Mouse (Mus musculus) heart, embryonic 12.5 days (tissue): ENCODE measurements around the gene Minos1. TPM values are rescaled to one million over a fixed set of nuclear protein-coding genes. Genes with fewer than 3 reads are reported as not detected.

Source experiments
- ATAC-seq: fragments of 200-750 bp; cut with Nextera tagmentation; 2 replicates; pipeline ENCODE4 v1.8.0; 2017; ENCODE audit warnings: moderate TSS enrichment, moderate library complexity; ENCODE audit not compliant: insufficient number of reproducible peaks, low FRiP score
- H3K27ac ChIP-seq: fragments of 300-500 bp; sonication (generic); 2 replicates; pipeline ENCODE4 v1.5.1; 2016; ENCODE audit warnings: mild to moderate bottlenecking, moderate library complexity; ENCODE audit not compliant: poor library complexity, severe bottlenecking
- H3K27me3 ChIP-seq: fragments of 300-500 bp; sonication (generic); replicated peaks from 2 replicates; pipeline ENCODE4 v1.6.1; 2016; ENCODE audit warnings: mild to moderate bottlenecking, moderate library complexity
- H3K36me3 ChIP-seq: fragments of 300-500 bp; sonication (generic); 2 replicates; pipeline ENCODE4 v1.6.1; 2016; ENCODE audit warnings: mild to moderate bottlenecking, moderate library complexity
- H3K4me1 ChIP-seq: fragments of 300-500 bp; sonication (generic); replicated peaks from 2 replicates; pipeline ENCODE4 v1.6.1; 2016; ENCODE audit warnings: mild to moderate bottlenecking
- H3K4me2 ChIP-seq: fragments of 300-500 bp; sonication (generic); 2 replicates; pipeline ENCODE4 v1.6.1; 2016; ENCODE audit warnings: mild to moderate bottlenecking, moderate library complexity
- H3K4me3 ChIP-seq: fragments of 300-500 bp; sonication (generic); 2 replicates; pipeline ENCODE4 v1.5.1; 2016; ENCODE audit warnings: mild to moderate bottlenecking
- H3K9ac ChIP-seq: fragments of 300-500 bp; sonication (generic); 2 replicates; pipeline ENCODE4 v1.6.1; 2016; ENCODE audit warnings: mild to moderate bottlenecking, moderate library complexity
- H3K9me3 ChIP-seq: fragments of 300-500 bp; sonication (generic); replicated peaks from 2 replicates; pipeline ENCODE4 v1.6.1; 2016; ENCODE audit warnings: mild to moderate bottlenecking, moderate library complexity
- WGBS: fragments of 180-500 bp; shearing (Covaris S2); methylation state at CpG from one replicate; pipeline ENCODE4 v1.1.7; 2016; 5-methylcytosine and 5-hydroxymethylcytosine counted together
- polyA plus RNA-seq: library from polyadenylated mRNA; unstranded; fragments of >200 nt; fragmentation: Nextera tagmentation; extraction: Ambion mirVana; gene quantifications from 2 replicates; pipeline ENCODE4 v1.2.1, GENCODE M21; 2016

Minos1 gene
- polyA plus RNA-seq, 1 experiment from 2014 or later = 719 TPM

- Histone ChIP-seq H3K27ac (no peak overlapping the region), H3K4me3 (no peak overlapping the region), H3K4me2 (no peak overlapping the region), H3K9me3 (no peaks in the 10 kb centered on the region), H3K27me3 (no peaks in the 10 kb centered on the region), H3K36me3 (0 out of 2 replicates have a peak, but pooled peaks cover 3% of the 10 kb centered on the region), H3K9ac (no peak overlapping the region), H3K4me1 (peaks cover 38% of the 10 kb centered on the region)
- ATAC-seq = no peak
- 83% methylated on average over 4 of the region's 4 CpGs for WGBS
These were observed 10.6 kb downstream of the Minos1 start for GRCm38 (mm10) chr4:139120281-139120814.

- H3K4me1 ChIP-seq = peaks cover 55% of the 10 kb centered on the region
- no peak overlapping the region for H3K4me2 ChIP-seq
- no peaks in the 10 kb centered on the region for H3K9me3 ChIP-seq
- H3K4me3 ChIP-seq = no peak overlapping the region
- no peak overlapping the region for H3K9ac ChIP-seq
- WGBS = 82% methylated on average over 3 of the region's 3 CpGs
- no peak for ATAC-seq
- no peak overlapping the region for H3K27ac ChIP-seq
- no peaks in the 10 kb centered on the region for H3K36me3 ChIP-seq
- no peaks in the 10 kb centered on the region for H3K27me3 ChIP-seq
These were observed 14.4 kb downstream of the Minos1 start for GRCm38 (mm10) chr4:139116356-139117063.

GRCm38 (mm10) chr4:139115721-139116120 is 15.2 kb downstream of the Minos1 start:
- H3K27ac ChIP-seq = no peak overlapping the region
- WGBS = 86% methylated on average over 5 of the region's 5 CpGs
- H3K9ac ChIP-seq = no peak overlapping the region
- H3K4me2 ChIP-seq = no peak overlapping the region
- H3K4me3 ChIP-seq = no peak overlapping the region
- no peaks in the 10 kb centered on the region for H3K9me3 ChIP-seq
- no peaks in the 10 kb centered on the region for H3K36me3 ChIP-seq
- peaks cover 63% of the 10 kb centered on the region for H3K4me1 ChIP-seq
- H3K27me3 ChIP-seq = no peaks in the 10 kb centered on the region
- no peak for ATAC-seq

- Histone ChIP-seq H3K4me2 (no peak overlapping the region), H3K36me3 (no peaks in the 10 kb centered on the region), H3K27me3 (no peaks in the 10 kb centered on the region), H3K9me3 (no peaks in the 10 kb centered on the region), H3K4me3 (no peak overlapping the region), H3K9ac (no peak overlapping the region), H3K27ac (no peak overlapping the region), H3K4me1 (peaks cover 46% of the 10 kb centered on the region)
- no peak for ATAC-seq
- WGBS = 71% methylated on average over 3 of the region's 3 CpGs
These were observed 18.4 kb downstream of the Minos1 start for GRCm38 (mm10) chr4:139112482-139112881.

GRCm38 (mm10) chr4:139111421-139111820 is 19.5 kb downstream of the Minos1 start:
- no peaks in the 10 kb centered on the region; the same call in 1 of the 2 replicates for H3K36me3 ChIP-seq
- H3K4me2 ChIP-seq = no peak overlapping the region
- no peak overlapping the region for H3K27ac ChIP-seq
- H3K27me3 ChIP-seq = no peaks in the 10 kb centered on the region
- no peaks in the 10 kb centered on the region for H3K9me3 ChIP-seq
- H3K4me3 ChIP-seq = no peak overlapping the region
- 43% methylated on average over 3 of the region's 3 CpGs for WGBS
- H3K9ac ChIP-seq = no peak overlapping the region
- peaks cover 41% of the 10 kb centered on the region for H3K4me1 ChIP-seq
- ATAC-seq = no peak

GRCm38 (mm10) chr4:139110858-139111257 is 20.1 kb downstream of the Minos1 start:
- no peak overlapping the region for H3K27ac ChIP-seq
- H3K9ac ChIP-seq = no peak overlapping the region
- 44% methylated on average over 3 of the region's 3 CpGs for WGBS

GRCm38 (mm10) chr4:139105453-139105852 is 25.5 kb downstream of the Minos1 start:
- Histone ChIP-seq H3K27ac (no peak overlapping the region), H3K27me3 (no peaks in the 10 kb centered on the region), H3K9me3 (no peaks in the 10 kb centered on the region), H3K4me1 (peaks cover 3% of the 10 kb centered on the region), H3K4me3 (no peak overlapping the region), H3K36me3 (peaks cover 33% of the 10 kb centered on the region), H3K9ac (no peak overlapping the region), H3K4me2 (no peak overlapping the region)
- no peak for ATAC-seq
- 84% methylated on average over 1 of the region's 1 CpGs for WGBS

More at GRCm38 (mm10) chr4:139110858-139111257, 20.1 kb downstream of the Minos1 start:
- no peak overlapping the region for H3K4me2 ChIP-seq
- H3K9me3 ChIP-seq = no peaks in the 10 kb centered on the region
- no peaks in the 10 kb centered on the region; the same call in 1 of the 2 replicates for H3K36me3 ChIP-seq
- H3K27me3 ChIP-seq = no peaks in the 10 kb centered on the region
- ATAC-seq = no peak
- peaks cover 40% of the 10 kb centered on the region for H3K4me1 ChIP-seq
- H3K4me3 ChIP-seq = no peak overlapping the region

GRCm38 (mm10) chr4:139101546-139101945 is 29.4 kb downstream of the Minos1 start:
- Histone ChIP-seq H3K27ac (no peak overlapping the region), H3K36me3 (peaks cover 33% of the 10 kb centered on the region), H3K4me1 (no peaks in the 10 kb centered on the region), H3K27me3 (no peaks in the 10 kb centered on the region), H3K4me3 (no peak overlapping the region), H3K4me2 (no peak overlapping the region), H3K9ac (no peak overlapping the region), H3K9me3 (no peaks in the 10 kb centered on the region)
- ATAC-seq = no peak
- WGBS = 68% methylated on average over 6 of the region's 6 CpGs

- H3K36me3 ChIP-seq = peaks cover 33% of the 10 kb centered on the region
- no peaks in the 10 kb centered on the region for H3K4me1 ChIP-seq
- ATAC-seq = no peak
- 90% methylated on average over 8 of the region's 8 CpGs for WGBS
- no peak overlapping the region for H3K27ac ChIP-seq
- H3K27me3 ChIP-seq = no peaks in the 10 kb centered on the region
- no peaks in the 10 kb centered on the region for H3K9me3 ChIP-seq
- no peak overlapping the region for H3K4me2 ChIP-seq
- H3K4me3 ChIP-seq = no peak overlapping the region
- H3K9ac ChIP-seq = no peak overlapping the region
These were observed 30.6 kb downstream of the Minos1 start for GRCm38 (mm10) chr4:139100326-139100725.

- Histone ChIP-seq H3K27ac (no peak overlapping the region), H3K4me3 (no peak overlapping the region)
- WGBS = 64% methylated on average over 5 of the region's 5 CpGs
These were observed 34.7 kb downstream of the Minos1 start for GRCm38 (mm10) chr4:139096201-139096600.

GRCm38 (mm10) chr4:139095406-139095805 is 35.5 kb downstream of the Minos1 start:
- Histone ChIP-seq H3K9me3 (0 out of 2 replicates have a peak, but pooled peaks cover 5% of the 10 kb centered on the region), H3K4me2 (no peak overlapping the region), H3K4me1 (peaks cover 16% of the 10 kb centered on the region), H3K4me3 (no peak overlapping the region), H3K36me3 (no peaks in the 10 kb centered on the region), H3K27ac (no peak overlapping the region), H3K9ac (no peak overlapping the region), H3K27me3 (peaks cover 39% of the 10 kb centered on the region)
- ATAC-seq = no peak
- 13% methylated on average over 1 of the region's 1 CpGs for WGBS

More at GRCm38 (mm10) chr4:139096201-139096600, 34.7 kb downstream of the Minos1 start:
- Histone ChIP-seq H3K4me1 (peaks cover 16% of the 10 kb centered on the region), H3K9me3 (0 out of 2 replicates have a peak, but pooled peaks cover 5% of the 10 kb centered on the region), H3K27me3 (peaks cover 31% of the 10 kb centered on the region), H3K36me3 (peaks cover 1% of the 10 kb centered on the region; the same call in 1 of the 2 replicates), H3K9ac (no peak overlapping the region), H3K4me2 (no peak overlapping the region)
- ATAC-seq = no peak
